Mouse (Mus musculus) embryo, embryonic 11 days (tissue): Measurements from ENCODE around the gene Ssbp3.

ENCODE experiments used
- DNase-seq: peaks from one replicate; pipeline ENCODE4 v3.0.0-alpha.2; 2015

Ssbp3 gene

GRCm38 (mm10) chr4:106935583-106935935 lies 25.1 kb downstream of the Ssbp3 start:
- DNase-seq = no peak

DNA sequence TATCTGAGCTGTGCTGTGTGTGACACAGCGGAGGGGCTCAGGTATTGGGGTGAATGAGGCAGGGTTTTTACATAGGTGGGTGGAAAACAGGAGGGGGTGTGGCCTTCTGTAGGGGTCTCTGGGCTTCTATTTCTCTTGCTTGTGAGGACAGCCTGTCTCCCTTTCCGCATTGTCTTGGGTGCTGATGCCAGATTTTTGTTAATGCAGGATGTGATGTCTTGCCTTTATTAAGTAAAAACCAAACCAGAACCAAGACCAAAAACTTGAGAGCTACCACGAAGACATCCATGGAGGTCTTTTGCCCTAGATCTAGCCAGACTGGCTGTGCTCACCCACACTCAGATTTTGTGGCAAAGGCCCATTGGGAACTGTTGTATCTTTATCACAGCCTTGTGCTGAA lies 25.5 kb downstream of the Ssbp3 start:
- DNase-seq = no peak

- peak; percentile 82 for DNase-seq
Measured at GRCm38 (mm10) chr4:106936741-106937140, 26.2 kb downstream of the Ssbp3 start.

DNA sequence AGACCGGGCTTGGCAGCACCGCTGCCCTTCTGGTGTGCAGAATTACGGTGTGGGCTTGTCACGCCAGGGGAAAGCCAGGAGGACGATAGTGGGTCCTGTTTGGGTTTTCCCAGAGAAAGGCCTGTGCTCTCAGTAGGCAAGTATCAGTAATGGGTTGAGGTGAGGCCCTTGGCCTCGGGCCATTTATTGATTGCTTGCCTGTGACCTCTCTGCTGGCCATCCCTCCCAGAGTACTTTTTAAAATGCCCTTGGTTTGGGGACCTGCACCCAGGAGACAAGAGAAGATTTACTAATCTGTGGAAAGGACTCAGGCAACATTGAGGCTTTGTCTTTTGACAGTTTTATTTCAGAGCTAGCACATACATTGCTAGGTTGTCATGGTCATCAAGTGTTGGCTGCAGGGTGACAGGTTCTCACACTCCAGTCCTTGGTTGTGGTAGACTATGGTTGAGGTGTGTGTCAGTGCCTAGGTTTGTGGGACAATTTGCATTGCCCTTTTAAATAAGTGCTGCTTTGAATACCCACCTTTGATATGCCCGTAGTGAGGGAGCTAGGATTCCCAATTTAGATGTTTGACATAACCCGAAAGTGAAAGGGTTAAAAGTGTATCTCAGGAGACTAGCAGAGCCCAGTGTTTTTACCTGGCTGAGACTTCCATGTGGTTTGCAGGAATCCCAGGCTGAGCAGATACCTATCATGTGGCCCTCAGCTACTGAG lies 28.2 kb downstream of the Ssbp3 start:
- no peak for DNase-seq

DNA sequence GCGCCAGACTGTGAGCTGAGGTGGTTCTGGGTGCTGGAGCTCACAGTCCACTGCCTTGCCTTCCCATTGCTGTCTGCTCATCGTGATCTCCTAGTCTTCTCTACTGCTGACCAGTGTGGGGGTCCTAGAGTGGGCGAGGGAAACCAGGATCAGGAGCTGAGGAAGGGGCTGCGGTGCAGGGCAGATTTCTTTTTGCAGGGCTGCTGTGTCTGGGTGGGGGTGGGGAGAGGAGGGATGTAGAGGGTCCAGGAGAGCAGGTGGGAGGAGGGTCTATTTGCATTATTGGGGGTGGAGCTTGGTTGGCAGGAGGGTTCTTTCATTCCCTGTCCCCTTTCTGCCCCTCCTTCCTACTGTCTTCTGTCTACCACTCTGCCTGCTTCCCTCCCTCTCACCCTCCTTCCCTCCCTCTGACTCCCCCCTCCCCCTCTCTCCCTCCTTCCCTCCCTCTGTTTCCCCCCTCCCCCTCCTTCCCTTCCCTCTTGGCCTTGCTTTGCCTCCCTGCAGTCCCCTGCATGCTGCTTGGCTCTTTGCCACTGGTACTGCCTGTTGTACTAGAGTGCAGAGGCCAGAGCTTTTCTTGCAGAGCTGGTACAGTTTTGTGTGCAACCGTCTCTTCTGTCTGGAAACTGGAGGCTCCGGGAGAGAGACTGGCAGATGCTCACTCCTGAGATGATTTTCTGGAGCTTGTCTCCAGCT lies 28.9 kb downstream of the Ssbp3 start:
- DNase-seq = peak; percentile 72

- DNase-seq = no peak
Measured at GRCm38 (mm10) chr4:106939919-106940227, 29.4 kb downstream of the Ssbp3 start.

DNA sequence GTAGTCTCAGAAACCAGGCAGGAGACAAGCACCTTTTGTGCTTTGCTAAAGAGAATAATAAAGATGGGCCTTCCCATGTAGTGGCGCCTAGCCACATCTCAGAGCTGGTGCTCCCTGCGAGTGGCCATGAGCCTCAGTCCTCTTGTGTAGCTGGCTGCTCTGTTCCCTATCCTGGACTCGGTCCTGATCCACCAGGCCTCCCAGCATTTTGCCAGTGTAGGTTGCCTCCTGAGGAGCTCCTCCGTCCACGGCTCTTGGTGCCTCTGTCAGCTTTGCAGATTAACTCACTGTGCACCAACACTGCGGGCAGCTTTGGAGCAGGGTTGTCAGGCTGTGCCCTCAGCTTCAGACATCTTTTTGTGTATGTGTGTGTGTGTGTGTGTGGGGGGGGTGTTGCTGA lies 30.4 kb downstream of the Ssbp3 start:
- no peak for DNase-seq

DNA sequence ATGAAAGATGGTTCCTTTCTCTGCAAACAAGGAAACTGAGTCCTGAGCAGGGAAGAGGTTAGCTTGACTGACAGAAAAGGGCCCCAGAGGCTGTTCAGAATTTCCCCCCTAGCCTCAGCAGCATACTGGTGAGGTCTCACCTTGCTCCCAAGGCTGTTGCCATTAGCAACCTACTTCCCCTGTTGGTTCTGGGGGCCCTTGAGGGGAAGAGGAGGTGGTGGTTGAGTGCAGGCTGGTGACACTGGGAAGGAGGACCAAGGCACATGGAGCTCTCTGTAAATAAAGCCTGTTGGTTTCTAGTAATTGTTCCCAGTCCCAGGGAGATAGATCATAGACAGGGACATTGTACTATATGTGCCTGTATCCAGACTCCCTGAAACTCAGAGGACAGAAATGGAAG lies 31.0 kb downstream of the Ssbp3 start:
- no peak for DNase-seq

DNA sequence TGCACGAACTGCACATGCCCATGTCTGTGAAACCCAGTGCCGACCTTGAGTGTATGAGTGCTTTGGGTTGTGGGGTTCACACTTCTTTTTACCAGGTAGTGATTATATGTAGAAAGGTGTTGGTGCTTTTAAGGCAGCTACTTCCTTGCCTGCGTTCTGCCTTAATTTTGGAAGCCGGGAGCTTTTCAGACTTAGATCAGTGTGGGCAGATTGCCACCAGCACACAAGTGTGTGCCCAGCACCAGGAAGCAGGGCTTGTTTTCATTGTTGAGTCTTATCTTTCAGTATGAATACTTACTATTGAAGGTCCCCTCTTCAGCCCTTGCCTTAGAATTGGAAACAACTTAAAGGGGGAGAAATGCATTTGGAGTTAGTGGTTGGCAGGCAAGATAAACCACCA lies 32.0 kb downstream of the Ssbp3 start:
- no peak for DNase-seq

GRCm38 (mm10) chr4:106943627-106944026 lies 33.1 kb downstream of the Ssbp3 start:
- no peak for DNase-seq

GRCm38 (mm10) chr4:106944898-106945297 lies 34.4 kb downstream of the Ssbp3 start:
- no peak for DNase-seq

- DNase-seq = no peak
Measured at GRCm38 (mm10) chr4:106947741-106948140, 37.2 kb downstream of the Ssbp3 start.

- DNase-seq = no peak
Measured at GRCm38 (mm10) chr4:106948546-106948945, 38.0 kb downstream of the Ssbp3 start.

DNA sequence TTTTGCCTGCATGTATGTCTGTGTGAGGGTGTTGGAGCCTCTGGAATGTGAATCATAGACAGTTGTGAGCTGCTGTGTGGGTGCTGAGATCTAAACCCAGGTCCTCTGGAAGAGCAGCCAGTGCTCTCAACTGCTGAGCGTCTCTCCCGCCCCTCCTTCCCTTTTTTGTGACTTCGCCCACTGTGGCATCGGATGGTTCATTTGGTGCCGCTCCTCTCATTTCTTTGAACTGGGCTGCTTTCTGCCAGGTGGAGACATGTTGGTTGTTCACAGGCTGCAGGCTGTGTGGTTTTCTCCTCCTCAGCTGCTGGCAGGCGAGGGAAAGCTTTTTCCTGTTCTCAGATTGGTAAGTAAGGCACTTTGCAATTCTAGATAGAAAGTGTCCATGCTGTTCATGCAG lies 38.7 kb downstream of the Ssbp3 start:
- no peak for DNase-seq

GRCm38 (mm10) chr4:106950801-106951200 lies 40.3 kb downstream of the Ssbp3 start:
- DNase-seq = no peak

DNA sequence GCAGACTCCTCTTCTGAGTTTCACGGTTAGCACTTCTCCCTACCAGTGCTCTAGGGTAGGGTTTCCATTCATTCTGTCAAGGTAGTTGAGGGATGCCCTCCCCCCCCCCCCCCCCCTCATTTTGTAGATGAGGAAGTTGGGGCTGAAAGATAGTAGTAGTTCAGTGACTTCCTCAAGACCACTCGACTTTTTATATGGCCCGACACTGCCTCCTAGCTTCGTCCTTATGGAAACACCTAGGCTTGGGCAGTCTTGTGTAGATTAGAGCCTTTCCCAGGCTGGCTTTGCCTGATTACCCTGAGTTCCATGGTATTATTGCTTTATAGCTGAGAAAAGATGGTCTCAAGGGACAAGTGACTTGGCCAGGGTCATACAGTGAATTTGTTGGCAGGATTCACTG lies 41.0 kb downstream of the Ssbp3 start:
- DNase-seq = no peak

DNA sequence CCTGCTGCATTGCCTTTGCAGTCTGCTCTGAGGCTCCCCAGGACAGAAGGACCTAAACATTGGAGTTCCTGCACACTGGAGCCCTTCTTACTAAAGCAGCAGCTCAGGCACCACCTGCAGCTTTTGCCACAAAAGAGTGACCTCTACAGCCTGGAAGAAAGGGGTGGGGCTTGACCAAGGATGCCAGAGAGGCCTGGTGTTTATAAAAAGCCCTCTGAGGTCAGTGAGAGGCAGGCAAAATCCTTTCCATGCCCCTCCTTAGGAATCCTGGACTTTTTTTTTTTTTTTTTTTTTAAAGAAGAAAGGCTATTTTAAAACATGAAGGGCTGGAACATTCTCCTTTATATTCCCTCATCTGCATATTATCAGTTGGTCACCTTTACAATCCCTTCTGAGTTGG lies 42.7 kb downstream of the Ssbp3 start:
- DNase-seq = peak; percentile 49

- DNase-seq = no peak
Measured at GRCm38 (mm10) chr4:106953760-106954159, 43.3 kb downstream of the Ssbp3 start.

- DNase-seq = peak; percentile 53
Measured at GRCm38 (mm10) chr4:106955729-106956712, 45.5 kb downstream of the Ssbp3 start.

DNA sequence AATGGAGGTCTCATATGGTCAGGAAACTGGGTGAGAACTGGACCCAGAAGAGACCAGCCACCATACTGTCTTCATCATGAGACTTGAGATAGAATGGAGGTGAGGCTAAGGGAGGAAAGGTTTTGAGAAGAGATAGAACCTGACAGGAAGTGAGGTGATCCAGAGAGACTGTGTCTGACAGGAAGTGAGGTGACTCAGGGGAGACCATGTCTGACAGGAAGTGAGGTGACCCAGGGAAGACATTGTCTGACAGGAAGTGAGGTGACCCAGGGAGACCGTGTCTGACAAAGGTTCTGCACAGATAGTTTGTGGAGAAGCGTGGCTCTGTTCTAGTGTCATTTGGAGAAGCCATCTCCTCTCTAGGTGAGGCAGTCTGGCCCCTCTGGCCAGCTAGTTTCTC lies 47.6 kb downstream of the Ssbp3 start:
- DNase-seq = no peak

GRCm38 (mm10) chr4:106958561-106958960 lies 48.1 kb downstream of the Ssbp3 start:
- no peak for DNase-seq

DNA sequence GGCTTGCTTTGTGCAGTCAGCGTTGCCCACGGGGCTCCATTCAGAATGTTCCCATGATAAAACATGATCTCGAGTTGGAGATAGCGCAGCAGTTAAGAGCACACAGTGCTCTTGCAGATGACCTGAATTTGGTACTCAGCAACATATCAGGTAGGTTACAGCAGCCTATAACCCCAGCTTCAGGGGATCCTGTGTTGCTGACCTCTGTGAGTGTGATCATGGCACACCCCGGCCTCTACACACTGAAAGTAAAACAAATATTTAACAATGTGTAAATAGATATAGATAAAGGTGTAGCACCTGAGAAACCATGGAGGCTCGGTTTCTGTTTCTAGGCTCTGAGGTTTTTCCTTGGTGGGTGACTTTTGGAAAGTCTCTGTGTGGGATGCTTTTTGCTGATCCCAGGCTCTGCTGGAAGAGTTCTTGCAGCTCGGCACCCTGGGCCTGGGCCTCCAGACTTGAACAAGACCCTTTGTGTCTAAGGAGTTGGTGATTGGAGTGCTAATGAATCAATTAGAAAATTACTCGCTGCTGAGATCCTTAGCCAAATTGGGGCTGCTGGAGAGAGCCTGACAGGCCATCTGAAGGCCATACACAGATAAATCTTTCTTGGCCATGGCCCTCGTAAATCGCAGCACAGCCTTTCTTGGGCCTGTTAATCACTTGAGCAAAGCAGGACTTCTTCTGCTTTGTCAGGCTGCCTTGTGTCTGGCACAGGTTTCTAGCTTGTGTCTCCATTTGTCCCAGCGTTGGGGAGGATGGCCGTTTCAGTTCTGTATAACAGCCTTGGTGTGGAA lies 49.2 kb downstream of the Ssbp3 start:
- DNase-seq = no peak

DNA sequence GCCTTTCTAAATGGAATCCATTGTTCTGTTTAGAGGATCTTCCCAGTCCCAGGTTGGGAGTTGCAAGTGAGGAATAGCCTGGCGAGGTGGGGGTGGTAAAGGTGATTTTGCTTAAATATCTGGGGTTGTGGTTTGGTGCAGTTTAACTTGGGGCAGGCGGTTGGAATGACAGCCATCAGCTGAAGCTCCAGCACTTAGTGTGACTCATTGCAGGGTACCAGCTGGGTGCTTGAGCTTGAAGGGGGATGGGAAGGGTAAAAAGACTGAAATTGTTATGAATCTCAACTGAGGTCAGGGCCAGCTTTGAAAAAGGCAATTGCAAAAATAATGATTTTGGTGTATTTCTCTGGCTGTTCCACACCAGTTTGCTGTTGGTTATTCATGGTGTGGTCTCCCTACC lies 50.0 kb downstream of the Ssbp3 start:
- DNase-seq = no peak
